Mouse (Mus musculus): ENCODE results near the gene Sox10. TPM values are rescaled to one million over a fixed set of nuclear protein-coding genes. Genes with fewer than 3 reads are reported as not detected.

Sox10 gene
- polyA plus RNA-seq, 1 experiment from 2014 or later, result 0.45 TPM

GRCm38 (mm10) chr15:79134496-79135270 is 30.4 kb downstream of the Sox10 start:
- peaks cover 45% of the 10 kb centered on the region for H3K36me3 ChIP-seq (ENCODE audit: poor library complexity, severe bottlenecking)
- no peaks in the 10 kb centered on the region for H3K4me1 ChIP-seq
- H3K27ac ChIP-seq, result no peak overlapping the region
- no peak overlapping the region for H3K9ac ChIP-seq
- no peak overlapping the region for H3K4me3 ChIP-seq
- ATAC-seq, result no peak
- no peaks in the 10 kb centered on the region for H3K27me3 ChIP-seq
- no peak overlapping the region for H3K4me2 ChIP-seq
- no peaks in the 10 kb centered on the region for H3K9me3 ChIP-seq (replicated peaks)
- 94% methylated on average over 9 of the region's 9 CpGs for WGBS

- no peaks in the 10 kb centered on the region for H3K4me1 ChIP-seq
- 89% methylated on average over 6 of the region's 6 CpGs for WGBS
- H3K36me3 ChIP-seq (ENCODE audit: poor library complexity, severe bottlenecking), result peaks cover 55% of the 10 kb centered on the region
- no peak overlapping the region for H3K9ac ChIP-seq
- H3K4me2 ChIP-seq, result no peak overlapping the region
- no peak overlapping the region for H3K27ac ChIP-seq
- H3K4me3 ChIP-seq, result no peak overlapping the region
- H3K27me3 ChIP-seq, result no peaks in the 10 kb centered on the region
- no peak for ATAC-seq
- no peaks in the 10 kb centered on the region for H3K9me3 ChIP-seq (replicated peaks)
These were observed 31.8 kb downstream of the Sox10 start for GRCm38 (mm10) chr15:79133191-79133661.

GRCm38 (mm10) chr15:79131442-79131841 is 33.6 kb downstream of the Sox10 start:
- WGBS, result 77% methylated on average over 7 of the region's 7 CpGs
- H3K9ac ChIP-seq, result no peak overlapping the region
- no peak overlapping the region for H3K27ac ChIP-seq
- H3K36me3 ChIP-seq (ENCODE audit: poor library complexity, severe bottlenecking), result peaks cover 69% of the 10 kb centered on the region
- no peaks in the 10 kb centered on the region for H3K27me3 ChIP-seq
- H3K4me2 ChIP-seq, result no peak overlapping the region
- no peaks in the 10 kb centered on the region for H3K4me1 ChIP-seq
- H3K9me3 ChIP-seq (replicated peaks), result no peaks in the 10 kb centered on the region
- no peak for ATAC-seq
- no peak overlapping the region for H3K4me3 ChIP-seq

- Histone ChIP-seq H3K4me3 (no peak overlapping the region), H3K4me1 (no peaks in the 10 kb centered on the region), H3K4me2 (no peak overlapping the region), H3K9ac (no peak overlapping the region; the same call in 1 of the 2 replicates), H3K36me3 (ENCODE audit: poor library complexity, severe bottlenecking) (peaks cover 76% of the 10 kb centered on the region), H3K9me3 (replicated peaks) (no peaks in the 10 kb centered on the region), H3K27ac (no peak overlapping the region), H3K27me3 (no peaks in the 10 kb centered on the region)
- ATAC-seq, result no peak
- WGBS, result 85% methylated on average over 10 of the region's 10 CpGs
These were observed 34.3 kb downstream of the Sox10 start for GRCm38 (mm10) chr15:79130782-79131181.

- H3K27me3 ChIP-seq, result no peaks in the 10 kb centered on the region
- ATAC-seq, result no peak
- no peaks in the 10 kb centered on the region for H3K4me1 ChIP-seq
- H3K4me2 ChIP-seq, result no peak overlapping the region
- H3K36me3 ChIP-seq (ENCODE audit: poor library complexity, severe bottlenecking), result peaks cover 90% of the 10 kb centered on the region
- 85% methylated on average over 7 of the region's 7 CpGs for WGBS
- H3K4me3 ChIP-seq, result no peak overlapping the region
- no peak overlapping the region for H3K27ac ChIP-seq
- H3K9ac ChIP-seq, result no peak overlapping the region
- H3K9me3 ChIP-seq (replicated peaks), result no peaks in the 10 kb centered on the region
These were observed 35.7 kb downstream of the Sox10 start for GRCm38 (mm10) chr15:79129311-79129710.

- H3K36me3 ChIP-seq (ENCODE audit: poor library complexity, severe bottlenecking), result peaks cover 90% of the 10 kb centered on the region
- H3K4me2 ChIP-seq, result no peak overlapping the region
These were observed 36.8 kb downstream of the Sox10 start for GRCm38 (mm10) chr15:79128208-79128607.

GRCm38 (mm10) chr15:79127101-79127500 is 37.9 kb downstream of the Sox10 start:
- ATAC-seq, result no peak

More at GRCm38 (mm10) chr15:79128208-79128607, 36.8 kb downstream of the Sox10 start:
- no peaks in the 10 kb centered on the region for H3K27me3 ChIP-seq
- 96% methylated on average over 5 of the region's 5 CpGs for WGBS
- H3K27ac ChIP-seq, result no peak overlapping the region
- no peaks in the 10 kb centered on the region for H3K4me1 ChIP-seq
- H3K4me3 ChIP-seq, result no peak overlapping the region
- no peaks in the 10 kb centered on the region for H3K9me3 ChIP-seq (replicated peaks)
- no peak overlapping the region for H3K9ac ChIP-seq
- ATAC-seq, result no peak

GRCm38 (mm10) chr15:79126217-79126932 is 38.7 kb downstream of the Sox10 start:
- Histone ChIP-seq H3K27ac (no peak overlapping the region), H3K4me3 (no peak overlapping the region), H3K9me3 (replicated peaks) (no peaks in the 10 kb centered on the region), H3K4me1 (no peaks in the 10 kb centered on the region), H3K9ac (no peak overlapping the region), H3K27me3 (no peaks in the 10 kb centered on the region), H3K4me2 (no peak overlapping the region), H3K36me3 (ENCODE audit: poor library complexity, severe bottlenecking) (peaks cover 81% of the 10 kb centered on the region)
- no peak for ATAC-seq
- 85% methylated on average over 13 of the region's 13 CpGs for WGBS

More at GRCm38 (mm10) chr15:79127101-79127500, 37.9 kb downstream of the Sox10 start:
- Histone ChIP-seq H3K9me3 (replicated peaks) (no peaks in the 10 kb centered on the region), H3K9ac (no peak overlapping the region), H3K36me3 (ENCODE audit: poor library complexity, severe bottlenecking) (peaks cover 89% of the 10 kb centered on the region), H3K4me2 (no peak overlapping the region), H3K27me3 (no peaks in the 10 kb centered on the region), H3K4me3 (no peak overlapping the region), H3K27ac (no peak overlapping the region), H3K4me1 (no peaks in the 10 kb centered on the region)
- WGBS, result 91% methylated on average over 12 of the region's 12 CpGs

GRCm38 (mm10) chr15:79124331-79124875 is 40.6 kb downstream of the Sox10 start:
- no peaks in the 10 kb centered on the region for H3K4me1 ChIP-seq
- no peak overlapping the region for H3K27ac ChIP-seq
- no peak for ATAC-seq
- no peak overlapping the region for H3K9ac ChIP-seq
- H3K9me3 ChIP-seq (replicated peaks), result no peaks in the 10 kb centered on the region
- H3K27me3 ChIP-seq, result no peaks in the 10 kb centered on the region
- WGBS, result 87% methylated on average over 10 of the region's 10 CpGs
- H3K4me2 ChIP-seq, result no peak overlapping the region
- no peak overlapping the region for H3K4me3 ChIP-seq
- H3K36me3 ChIP-seq (ENCODE audit: poor library complexity, severe bottlenecking), result peaks cover 64% of the 10 kb centered on the region

GRCm38 (mm10) chr15:79123751-79124150 is 41.3 kb downstream of the Sox10 start:
- 85% methylated on average over 6 of the region's 6 CpGs for WGBS
- no peak overlapping the region for H3K27ac ChIP-seq
- H3K36me3 ChIP-seq (ENCODE audit: poor library complexity, severe bottlenecking), result peaks cover 66% of the 10 kb centered on the region
- H3K9me3 ChIP-seq (replicated peaks), result no peaks in the 10 kb centered on the region
- no peaks in the 10 kb centered on the region for H3K27me3 ChIP-seq
- H3K4me3 ChIP-seq, result no peak overlapping the region
- H3K4me2 ChIP-seq, result no peak overlapping the region
- no peaks in the 10 kb centered on the region for H3K4me1 ChIP-seq
- no peak overlapping the region for H3K9ac ChIP-seq
- no peak for ATAC-seq

- no peaks in the 10 kb centered on the region for H3K9me3 ChIP-seq (replicated peaks)
- H3K27ac ChIP-seq, result no peak overlapping the region
- no peak overlapping the region for H3K4me3 ChIP-seq
- no peak overlapping the region for H3K9ac ChIP-seq
- ATAC-seq, result no peak
- H3K27me3 ChIP-seq, result no peaks in the 10 kb centered on the region
- peaks cover 65% of the 10 kb centered on the region for H3K36me3 ChIP-seq (ENCODE audit: poor library complexity, severe bottlenecking)
- no peaks in the 10 kb centered on the region for H3K4me1 ChIP-seq
- WGBS, result 78% methylated on average over 13 of the region's 13 CpGs
- H3K4me2 ChIP-seq, result no peak overlapping the region
These were observed 42.5 kb downstream of the Sox10 start for GRCm38 (mm10) chr15:79122546-79122945.

- H3K9ac ChIP-seq, result no peak overlapping the region
- 84% methylated on average over 4 of the region's 4 CpGs for WGBS
- H3K9me3 ChIP-seq (replicated peaks), result no peaks in the 10 kb centered on the region
- peaks cover 64% of the 10 kb centered on the region for H3K36me3 ChIP-seq (ENCODE audit: poor library complexity, severe bottlenecking)
- no peaks in the 10 kb centered on the region for H3K27me3 ChIP-seq
- no peak overlapping the region for H3K4me3 ChIP-seq
- no peak for ATAC-seq
- H3K4me1 ChIP-seq, result no peaks in the 10 kb centered on the region
- H3K4me2 ChIP-seq, result no peak overlapping the region
- H3K27ac ChIP-seq, result no peak overlapping the region
These were observed 42.9 kb downstream of the Sox10 start for GRCm38 (mm10) chr15:79122119-79122518.
